Mouse (Mus musculus): ENCODE data around the gene Zfp385c. TPM values are rescaled to one million over a fixed set of nuclear protein-coding genes. Genes with fewer than 3 reads are reported as not detected.
A peak's percentile ranks its signal among the peaks of the same experiment; 100 is the strongest.

Gene Zfp385c
- not detected in 2 replicates for polyA plus RNA-seq (2012; ENCODE audit: insufficient read depth, insufficient read length, missing spikeins)

DNA sequence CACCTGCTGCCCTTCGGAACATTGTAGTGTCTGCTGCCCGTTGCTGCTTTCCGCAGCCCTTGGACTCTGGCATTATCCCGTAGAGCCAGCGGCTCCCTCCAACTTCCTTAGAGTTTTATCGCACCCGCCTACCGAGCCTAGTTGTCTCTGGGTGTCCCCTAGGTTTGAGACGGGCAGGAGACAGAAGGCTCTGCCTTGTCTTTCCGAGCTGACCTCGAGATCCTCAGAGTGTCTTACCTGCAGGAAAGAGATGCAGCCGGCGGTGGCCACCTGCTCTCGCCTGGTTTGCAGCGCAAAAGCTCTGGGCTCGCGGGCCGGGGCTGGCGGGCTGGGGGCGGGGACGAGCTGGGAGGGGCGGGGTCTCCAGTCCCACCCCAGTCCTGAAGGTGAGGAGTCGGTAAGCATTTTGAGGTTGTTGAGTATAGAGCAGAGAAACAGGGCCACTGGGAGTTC is at the start of gene Zfp385c:
TSS of gene Zfp385c (minus strand) at position 292 of the 453 bp plus-strand sequence.
- Histone ChIP-seq H3K4me1 (ENCODE audit: control insufficient read depth, insufficient read depth, insufficient read length, low read length) (no peaks in the 10 kb centered on the region), H3K4me3 (ENCODE audit: insufficient read depth, low read depth, low read length) (no peak within 1 kb of the TSS), H3K27ac (replicated peaks; ENCODE audit: low read depth, low read length) (no peak within 1 kb of the TSS)

DNA sequence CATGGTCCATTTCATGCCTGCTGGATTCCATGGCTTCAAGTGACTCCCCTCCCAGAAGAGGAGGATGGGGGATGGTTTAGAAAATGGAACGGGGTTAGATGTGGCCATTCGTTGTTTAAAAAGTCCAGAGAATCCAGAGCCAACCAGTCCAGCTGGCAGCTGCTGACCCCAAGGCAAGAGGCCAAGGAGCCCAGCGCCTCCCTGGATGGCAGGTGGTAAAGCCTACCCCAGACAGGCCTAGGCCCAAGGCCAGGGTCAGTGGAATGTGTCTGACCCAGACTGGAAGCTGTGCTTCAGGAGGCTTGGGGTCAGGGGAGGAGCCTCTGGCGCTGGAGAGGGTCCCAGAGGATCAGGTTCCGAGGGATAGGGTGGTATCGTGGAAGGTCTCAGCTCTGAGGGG is 49.1 kb upstream of the Zfp385c start:
- H3K27ac ChIP-seq (replicated peaks; ENCODE audit: low read depth, low read length): no peak overlapping the region
- peaks cover 13% of the 10 kb centered on the region for H3K4me1 ChIP-seq (ENCODE audit: control insufficient read depth, insufficient read depth, insufficient read length, low read length)
- H3K4me3 ChIP-seq (ENCODE audit: insufficient read depth, low read depth, low read length): no peak overlapping the region

DNA sequence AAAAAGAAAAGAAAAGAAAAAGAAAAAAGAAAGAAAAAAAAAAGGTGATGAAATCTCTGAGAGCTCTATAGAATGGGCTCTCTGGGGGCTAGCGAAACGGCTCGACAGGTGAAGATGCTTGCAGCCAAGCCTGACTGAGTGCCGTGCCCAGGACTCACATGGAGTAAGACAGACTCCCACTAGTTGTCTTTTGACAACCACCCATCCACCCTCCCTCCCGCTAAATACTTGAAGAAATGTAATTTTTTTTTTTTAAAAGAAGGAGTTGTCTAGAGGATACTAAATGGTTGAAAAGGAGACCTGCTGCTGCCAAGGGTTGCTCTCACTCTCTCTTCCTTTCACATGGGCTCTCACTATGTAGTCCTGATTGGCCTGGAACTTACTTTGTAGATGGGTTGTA is 46.5 kb upstream of the Zfp385c start:
- H3K27ac ChIP-seq (replicated peaks; ENCODE audit: low read depth, low read length): no peak overlapping the region
- no peak overlapping the region for H3K4me3 ChIP-seq (ENCODE audit: insufficient read depth, low read depth, low read length)
- H3K4me1 ChIP-seq (ENCODE audit: control insufficient read depth, insufficient read depth, insufficient read length, low read length): peaks cover 26% of the 10 kb centered on the region

DNA sequence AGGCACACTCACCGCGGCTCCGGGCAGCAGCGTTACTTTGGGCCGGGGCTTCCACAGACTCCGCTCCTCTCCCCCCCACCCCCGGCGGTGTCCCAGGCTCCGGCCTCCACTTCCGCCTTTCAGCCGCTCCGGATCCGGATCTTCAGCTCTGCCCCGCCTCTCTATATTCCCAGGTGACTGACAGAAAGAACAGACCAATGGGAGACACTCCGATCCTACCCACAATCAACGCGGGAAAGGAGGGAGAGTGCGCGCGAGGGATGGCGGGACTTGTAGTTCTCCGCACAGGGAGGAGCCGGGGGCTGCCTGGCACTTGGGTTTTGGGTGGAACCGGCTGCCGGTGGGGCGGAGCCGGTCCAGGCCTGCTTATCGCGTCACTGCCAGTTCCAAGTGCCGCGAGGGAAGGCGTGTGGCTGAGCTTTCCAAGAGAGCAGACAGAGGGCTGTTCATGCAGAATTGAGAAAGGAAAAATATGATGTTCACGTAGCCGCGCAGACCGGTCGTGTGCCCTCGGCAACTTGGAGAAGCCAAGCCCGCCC is 45.9 kb upstream of the Zfp385c start, which contains the start of gene Rab5c:
TSS of gene Rab5c (minus strand) at position 150 of the 539 bp plus-strand sequence.
- Histone ChIP-seq H3K27ac (replicated peaks; ENCODE audit: low read depth, low read length) (peak within 1 kb of the TSS; percentile 89), H3K4me1 (ENCODE audit: control insufficient read depth, insufficient read depth, insufficient read length, low read length) (peaks cover 26% of the 10 kb centered on the region), H3K4me3 (ENCODE audit: insufficient read depth, low read depth, low read length) (peak within 1 kb of the TSS; percentile 82)

DNA sequence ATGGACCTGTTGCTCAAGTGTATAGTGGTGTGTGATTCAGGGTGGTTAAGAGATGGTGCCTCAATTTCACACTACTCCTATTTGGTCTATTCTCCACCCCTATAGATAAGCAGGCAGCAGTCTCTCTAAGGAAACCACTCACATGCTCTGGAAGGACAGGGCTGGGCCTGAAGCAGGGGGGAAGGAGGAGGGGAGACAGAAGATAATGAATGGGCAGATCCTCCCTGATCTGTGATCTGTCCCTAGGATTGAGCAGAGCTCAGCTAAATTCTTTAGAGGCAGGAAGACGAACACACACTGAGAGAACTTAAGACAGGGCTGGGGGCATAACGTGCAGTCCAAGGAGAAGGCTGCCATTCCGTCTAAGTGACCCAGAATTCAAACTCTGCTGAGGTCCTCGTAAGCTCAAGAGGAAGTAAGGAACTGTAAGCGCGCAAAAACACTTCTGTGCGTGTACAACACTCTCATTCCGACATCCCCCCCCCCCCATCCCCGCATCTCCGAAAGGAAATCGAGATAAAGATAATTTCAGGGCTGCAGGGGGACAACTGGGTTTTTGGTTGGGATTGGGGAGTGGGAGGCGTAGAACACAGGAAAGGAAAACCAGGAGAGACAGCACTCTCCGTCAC is 45.0 kb upstream of the Zfp385c start:
- Histone ChIP-seq H3K4me1 (ENCODE audit: control insufficient read depth, insufficient read depth, insufficient read length, low read length) (peaks cover 26% of the 10 kb centered on the region), H3K27ac (replicated peaks; ENCODE audit: low read depth, low read length) (peak overlapping the region; percentile 89), H3K4me3 (ENCODE audit: insufficient read depth, low read depth, low read length) (peak overlapping the region; percentile 82)

DNA sequence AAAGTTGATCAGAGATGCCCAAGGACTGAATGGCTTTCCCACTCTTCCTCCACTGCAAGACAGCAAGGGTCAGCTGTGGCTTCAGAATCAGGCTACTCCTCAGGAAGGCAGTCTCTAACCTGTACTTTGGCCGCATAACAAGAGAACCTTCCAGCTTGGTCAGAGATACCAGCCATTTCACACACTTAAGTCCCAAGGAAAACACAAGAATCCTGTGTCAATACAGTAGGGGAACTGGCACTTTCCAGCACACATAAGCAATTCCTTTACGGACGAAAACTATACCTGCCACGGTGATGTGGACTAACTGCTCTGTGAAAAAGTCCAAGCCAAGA is 44.5 kb upstream of the Zfp385c start:
- H3K4me1 ChIP-seq (ENCODE audit: control insufficient read depth, insufficient read depth, insufficient read length, low read length): peaks cover 24% of the 10 kb centered on the region
- peak overlapping the region; percentile 82 for H3K4me3 ChIP-seq (ENCODE audit: insufficient read depth, low read depth, low read length)
- peak overlapping the region; percentile 3 for H3K27ac ChIP-seq (replicated peaks; ENCODE audit: low read depth, low read length)

DNA sequence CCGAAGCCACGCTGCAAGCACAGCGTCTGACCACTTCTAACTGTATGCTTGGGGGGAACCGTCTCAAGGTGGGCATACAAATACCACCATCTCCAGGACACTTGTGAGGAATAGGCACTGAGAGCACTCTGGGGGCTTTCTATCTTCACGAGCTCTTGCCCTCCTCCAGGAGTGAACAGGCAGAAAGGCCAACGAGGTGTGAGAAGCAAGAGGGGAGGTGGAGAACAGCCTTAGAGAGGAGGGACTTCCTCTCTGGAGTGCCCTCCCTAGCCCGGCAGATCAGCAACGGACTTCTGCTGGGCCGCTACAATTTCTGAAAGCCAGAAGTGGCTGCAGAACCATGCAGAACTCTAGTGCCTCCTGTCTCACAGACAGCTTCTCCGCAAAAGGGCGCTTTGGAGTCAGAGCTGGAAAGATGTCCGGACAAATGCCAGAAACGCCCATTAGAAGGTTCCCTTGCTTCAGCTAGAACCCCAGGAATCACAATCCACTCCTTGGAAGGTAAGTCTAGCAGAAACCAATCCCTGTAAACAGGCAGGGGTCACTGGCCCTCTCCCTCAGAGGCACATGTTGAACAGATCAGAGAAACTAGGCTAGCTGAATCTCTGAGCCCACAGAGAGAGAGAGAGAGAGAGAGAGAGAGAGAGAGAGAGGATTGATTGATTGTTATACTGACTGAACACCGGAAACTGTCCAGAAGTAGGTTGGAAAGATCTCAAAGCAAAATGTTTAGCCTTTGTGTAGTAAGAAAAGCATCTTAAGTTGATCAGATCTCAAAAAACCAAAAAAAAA is 43.9 kb upstream of the Zfp385c start:
- Histone ChIP-seq H3K4me1 (ENCODE audit: control insufficient read depth, insufficient read depth, insufficient read length, low read length) (peaks cover 22% of the 10 kb centered on the region), H3K27ac (replicated peaks; ENCODE audit: low read depth, low read length) (peak overlapping the region; percentile 57), H3K4me3 (ENCODE audit: insufficient read depth, low read depth, low read length) (peak overlapping the region; percentile 82)

DNA sequence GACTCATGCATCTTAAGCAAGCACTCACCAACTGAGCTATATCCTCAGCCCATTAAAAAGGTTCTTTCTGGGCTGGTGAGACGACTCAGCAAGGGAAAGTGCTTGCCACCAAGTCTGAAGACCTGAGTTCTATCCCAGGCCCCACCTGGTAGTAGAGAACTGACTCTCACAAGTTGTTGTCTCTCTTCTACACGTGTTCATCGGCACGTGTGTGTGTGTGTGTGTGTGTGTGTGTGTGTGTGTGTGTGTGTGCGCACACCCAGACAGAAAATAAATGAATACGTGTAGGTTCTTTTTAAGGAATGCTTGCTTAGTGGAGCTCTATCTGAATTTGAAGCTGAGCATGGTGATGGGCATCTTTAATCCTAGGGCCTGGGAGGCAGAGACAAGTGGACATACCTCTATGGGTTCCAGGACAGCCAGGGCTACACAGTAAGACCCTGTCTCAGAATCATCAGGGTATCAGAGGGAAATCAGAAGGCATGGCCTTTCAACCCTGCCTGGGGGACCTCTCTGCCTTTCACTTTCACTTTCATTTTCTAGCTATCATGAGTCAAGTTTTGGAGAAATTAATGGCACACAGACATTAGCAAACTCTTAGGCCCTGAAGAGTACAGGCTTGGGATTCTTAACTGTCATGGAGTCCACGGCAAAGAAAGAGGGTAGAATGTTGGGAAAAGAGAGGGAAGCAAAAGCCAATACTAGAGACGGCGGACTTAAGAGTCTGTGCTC is 43.0 kb upstream of the Zfp385c start:
- peaks cover 28% of the 10 kb centered on the region for H3K4me1 ChIP-seq (ENCODE audit: control insufficient read depth, insufficient read depth, insufficient read length, low read length)
- peak overlapping the region; percentile 57 for H3K27ac ChIP-seq (replicated peaks; ENCODE audit: low read depth, low read length)
- H3K4me3 ChIP-seq (ENCODE audit: insufficient read depth, low read depth, low read length): peak overlapping the region; percentile 82

DNA sequence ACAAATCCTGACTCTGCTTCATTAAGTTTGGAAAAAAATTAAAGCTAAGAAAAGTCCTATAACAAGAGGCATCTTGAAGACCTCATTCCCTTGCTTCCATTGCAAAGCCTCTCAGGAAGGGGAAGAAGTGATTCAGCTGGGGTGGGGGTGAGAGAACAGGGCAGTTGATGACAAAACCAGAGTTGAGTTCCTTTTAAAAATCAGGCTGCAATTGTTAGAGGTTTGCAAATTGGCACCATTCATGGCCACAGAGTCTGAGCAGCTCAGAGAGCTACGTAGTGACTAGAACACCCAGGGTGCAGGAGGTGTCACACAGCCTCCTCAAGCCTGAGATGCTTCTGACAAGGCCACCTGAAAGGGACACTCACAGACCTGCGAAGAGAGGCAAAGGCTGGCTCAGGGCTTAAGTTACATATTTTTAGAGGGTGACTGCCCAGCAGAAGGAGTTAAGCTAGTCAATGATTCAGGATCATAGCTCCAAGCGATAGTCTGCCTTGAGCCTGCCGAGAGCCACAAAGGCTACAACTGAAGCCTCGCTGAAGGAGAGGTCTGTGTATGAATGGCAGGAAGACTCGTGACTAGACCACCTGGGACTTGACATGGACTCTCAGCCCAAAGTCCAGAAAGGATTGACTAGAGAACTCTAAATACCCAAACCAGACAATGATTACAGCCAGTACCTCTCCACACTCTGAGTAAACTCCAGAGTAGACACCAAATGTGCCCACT is 38.4 kb upstream of the Zfp385c start:
- Histone ChIP-seq H3K4me3 (ENCODE audit: insufficient read depth, low read depth, low read length) (no peak overlapping the region), H3K4me1 (ENCODE audit: control insufficient read depth, insufficient read depth, insufficient read length, low read length) (peaks cover 43% of the 10 kb centered on the region), H3K27ac (replicated peaks; ENCODE audit: low read depth, low read length) (peak overlapping the region; percentile 85)

DNA sequence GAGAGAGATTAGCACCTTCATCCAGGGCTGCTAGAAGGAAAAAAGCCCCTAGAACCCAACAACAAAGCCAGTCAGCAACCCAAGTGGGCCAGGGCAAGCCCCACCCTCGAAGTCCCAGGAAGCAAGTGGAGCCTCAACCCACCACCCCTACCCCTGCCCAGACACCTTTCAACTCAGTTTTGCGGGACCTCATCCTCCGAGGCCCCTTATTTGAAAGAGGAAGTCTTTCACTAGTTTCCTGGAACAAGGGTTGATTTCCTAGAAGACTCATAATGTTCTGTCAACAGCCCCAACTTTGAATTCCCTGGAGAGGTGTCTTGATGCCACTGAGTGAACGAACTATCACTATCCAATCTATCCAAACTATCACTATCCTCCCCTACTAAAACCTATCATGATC is 37.7 kb upstream of the Zfp385c start:
- H3K4me3 ChIP-seq (ENCODE audit: insufficient read depth, low read depth, low read length): no peak overlapping the region
- H3K4me1 ChIP-seq (ENCODE audit: control insufficient read depth, insufficient read depth, insufficient read length, low read length): peaks cover 43% of the 10 kb centered on the region

DNA sequence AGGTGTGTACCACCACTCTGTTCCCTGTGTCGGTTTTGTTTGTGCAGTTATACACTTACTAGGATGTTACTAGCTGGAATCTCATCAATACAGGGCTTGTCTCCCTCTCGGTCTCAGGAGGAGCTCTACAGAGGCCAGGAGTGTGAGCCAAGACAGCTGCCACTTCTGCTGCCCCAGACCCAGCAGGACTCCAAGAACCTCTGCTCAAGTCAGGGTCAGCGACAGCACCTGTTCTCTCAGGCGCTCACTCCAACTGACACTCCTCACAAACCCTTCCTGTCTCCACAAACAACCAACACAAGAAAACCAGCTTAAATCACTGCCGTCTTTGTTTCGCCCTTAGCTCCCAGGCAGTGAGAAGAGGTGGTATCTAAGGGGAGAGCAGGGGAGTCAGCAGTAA is 36.3 kb upstream of the Zfp385c start:
- H3K4me3 ChIP-seq (ENCODE audit: insufficient read depth, low read depth, low read length): no peak overlapping the region
- H3K27ac ChIP-seq (replicated peaks; ENCODE audit: low read depth, low read length): peak overlapping the region; percentile 77
- peaks cover 51% of the 10 kb centered on the region for H3K4me1 ChIP-seq (ENCODE audit: control insufficient read depth, insufficient read depth, insufficient read length, low read length)

More for the DNA sequence above, 37.7 kb upstream of the Zfp385c start:
- H3K27ac ChIP-seq (replicated peaks; ENCODE audit: low read depth, low read length): peak overlapping the region; percentile 77

DNA sequence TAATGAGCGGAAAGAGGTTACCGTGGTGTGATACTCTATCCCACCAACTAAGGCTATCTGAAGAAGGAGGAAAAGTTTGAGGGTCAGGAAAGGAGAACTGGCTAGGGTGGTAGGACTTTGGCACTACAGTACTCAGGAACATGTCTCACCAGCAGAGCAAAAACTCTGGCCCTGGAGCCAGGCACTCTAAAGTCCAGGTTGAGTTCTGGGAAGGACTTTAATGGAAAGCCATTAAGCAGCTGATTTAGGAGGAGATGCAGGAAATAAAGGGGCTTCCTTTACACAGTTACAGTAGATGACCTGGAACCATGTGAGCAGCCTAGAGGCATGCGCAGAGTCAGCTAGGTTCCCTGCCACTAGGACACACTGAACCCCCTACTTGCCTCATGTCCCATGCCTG is 34.9 kb upstream of the Zfp385c start:
- Histone ChIP-seq H3K4me3 (ENCODE audit: insufficient read depth, low read depth, low read length) (no peak overlapping the region), H3K27ac (replicated peaks; ENCODE audit: low read depth, low read length) (peak overlapping the region; percentile 43), H3K4me1 (ENCODE audit: control insufficient read depth, insufficient read depth, insufficient read length, low read length) (peaks cover 55% of the 10 kb centered on the region)

DNA sequence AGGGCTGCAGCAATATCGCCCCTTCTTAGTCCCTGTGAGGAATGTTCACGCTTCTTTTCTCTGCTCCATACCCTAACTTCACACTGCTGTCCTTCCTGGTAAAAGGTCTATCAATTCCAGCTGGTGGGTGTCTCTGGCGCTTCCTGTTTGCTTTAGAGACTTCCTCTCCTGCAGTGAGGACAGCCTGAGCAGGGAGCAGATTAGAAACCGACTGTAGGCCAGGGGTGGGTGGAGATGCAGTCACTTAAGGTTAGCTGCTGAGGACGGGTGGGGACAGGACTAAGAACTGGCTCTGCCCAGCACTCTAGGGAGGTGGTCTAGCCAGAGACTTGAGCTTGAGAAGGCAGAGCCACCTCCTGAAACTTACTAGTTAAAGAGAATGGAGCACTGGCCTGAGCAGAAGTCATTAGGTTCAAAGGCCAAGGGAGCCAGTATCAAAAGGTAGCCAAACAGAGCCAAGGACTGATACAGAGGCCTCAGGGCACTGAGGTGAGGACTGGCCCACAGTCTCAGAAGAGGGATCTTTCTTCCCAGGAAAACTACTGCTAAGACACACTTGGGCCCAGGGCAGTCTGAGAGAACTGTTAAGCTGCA is 32.8 kb upstream of the Zfp385c start:
- Histone ChIP-seq H3K4me1 (ENCODE audit: control insufficient read depth, insufficient read depth, insufficient read length, low read length) (peaks cover 63% of the 10 kb centered on the region), H3K27ac (replicated peaks; ENCODE audit: low read depth, low read length) (peak overlapping the region; percentile 90), H3K4me3 (ENCODE audit: insufficient read depth, low read depth, low read length) (no peak overlapping the region)

DNA sequence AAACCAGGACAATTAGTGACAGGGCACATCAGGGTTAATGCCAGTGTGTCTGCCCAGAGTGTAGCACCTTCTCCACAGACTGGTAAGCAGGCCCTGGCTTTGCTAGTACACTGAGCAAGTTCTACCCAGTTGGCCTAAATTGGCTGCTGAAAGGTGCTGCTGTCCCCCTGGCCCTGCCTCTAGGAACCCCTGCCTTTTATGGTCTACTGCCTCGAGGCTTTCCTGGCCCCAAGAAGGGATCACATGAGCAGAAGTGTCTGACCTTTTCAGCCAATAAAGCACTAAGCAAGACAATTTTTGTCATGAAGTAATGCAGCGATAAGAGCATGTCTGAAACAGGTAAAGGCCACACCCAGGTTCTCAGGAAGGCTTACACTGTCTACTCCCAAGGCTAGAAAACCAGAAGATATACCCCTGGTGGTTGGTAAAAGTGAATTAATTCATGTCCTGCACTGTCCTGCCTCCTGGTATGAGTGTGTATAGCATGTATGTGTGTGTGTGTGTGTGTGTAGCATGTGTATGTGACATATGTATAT is 30.3 kb upstream of the Zfp385c start:
- Histone ChIP-seq H3K4me3 (ENCODE audit: insufficient read depth, low read depth, low read length) (no peak overlapping the region), H3K27ac (replicated peaks; ENCODE audit: low read depth, low read length) (peak overlapping the region; percentile 78), H3K4me1 (ENCODE audit: control insufficient read depth, insufficient read depth, insufficient read length, low read length) (peaks cover 58% of the 10 kb centered on the region)
